Mouse (Mus musculus) midbrain, embryonic 15.5 days (tissue): ENCODE data around the gene Lamp1. TPM values are rescaled to one million over a fixed set of nuclear protein-coding genes. Genes with fewer than 3 reads are reported as not detected.
A peak's percentile ranks its signal among the peaks of the same experiment; 100 is the strongest.

Source experiments
- microRNA counts: library from miRNA; unstranded; fragments of <30 nt; microRNA quantifications from one replicate; lab custom pipeline; 2016
- microRNA-seq: library from miRNA; unstranded; fragments of <30 nt; microRNA quantifications from one replicate; pipeline ENCODE4, GENCODE M21; 2016
- polyA plus RNA-seq: library from polyadenylated mRNA; unstranded; fragments of >200 nt; fragmentation: Nextera tagmentation; extraction: Ambion mirVana; gene quantifications from 2 replicates; pipeline ENCODE4 v1.2.1, GENCODE M21; 2015

The Lamp1 gene
- polyA plus RNA-seq, 1 experiment from 2014 or later, result 259 TPM

MicroRNA genes within 50 kb of the gene (microRNA counts, 519-probe panel; counts per million panel counts)
- 2,389 counts per million, percentile 42 among the panel's probes with 10 or more counts for microRNA mmu-miR-1968 (lab: Ali Mortazavi, UCI)

Small RNA genes lying within 50 kb of the gene (microRNA-seq; reads per million reads assigned to microRNA genes)
- gene Mir1968 (17.3 reads per million, percentile 35 among the genes with 10 or more reads in this experiment), gene Mir7065 (not detected)

Other genes with a start within 250 kb of the Lamp1 start
- 0.09 TPM in 1 of 2 replicates, not detected in the other for gene F7, start 133.1 kb upstream of the Lamp1 start, polyA plus RNA-seq
- gene F10, start 121.9 kb upstream of the Lamp1 start, polyA plus RNA-seq, result 0.21 and 0.56 TPM in 2 replicates
- gene Proz, start 98.2 kb upstream of the Lamp1 start, polyA plus RNA-seq, result 1.6 and 1.7 TPM in 2 replicates
- gene Pcid2, start 53.7 kb upstream of the Lamp1 start, polyA plus RNA-seq, result 42.1 and 42.6 TPM in 2 replicates
- 70.4 and 74.9 TPM in 2 replicates for gene Cul4a, start 53.5 kb upstream of the Lamp1 start, polyA plus RNA-seq
- gene Grtp1, start 41.5 kb downstream of the Lamp1 start, polyA plus RNA-seq, result 15.9 and 16.3 TPM in 2 replicates
- 1.1 TPM in 1 of 2 replicates, not detected in the other for gene Adprhl1, start 95.0 kb downstream of the Lamp1 start, polyA plus RNA-seq
- 33.8 and 36.8 TPM in 2 replicates for gene Dcun1d2, start 129.0 kb downstream of the Lamp1 start, polyA plus RNA-seq
- gene Tmco3, start 129.0 kb downstream of the Lamp1 start, polyA plus RNA-seq, result 47.6 and 57.1 TPM in 2 replicates
- 88.3 and 90.2 TPM in 2 replicates for gene Tfdp1, start 179.6 kb downstream of the Lamp1 start, polyA plus RNA-seq
- not detected in 2 replicates for gene Atp4b, start 237.7 kb downstream of the Lamp1 start, polyA plus RNA-seq
- 0.03 TPM in 1 of 2 replicates, not detected in the other for gene Grk1, start 245.9 kb downstream of the Lamp1 start, polyA plus RNA-seq